In genomic region chr7:4652726-4653125, GRCm38 (mm10) we compare ENCODE assay signal across 28 mouse cellular contexts. TPM values are rescaled to one million over a fixed set of nuclear protein-coding genes. Genes with fewer than 3 reads are reported as not detected.
A peak's percentile ranks its signal among the peaks of the same experiment; 100 is the strongest.
DNase-seq lines count a peak whose midpoint lies in the region; ATAC-seq and TF ChIP-seq lines count a peak whose summit lies in the region.
"Had no signal": no experiment of that assay in that cellular context is flagged by ENCODE, and none has a peak within 500 bp of the region (broad histone marks: within the 10 kb centered on the region; RNA-seq: fewer than 3 reads in every experiment).

No protein-coding gene starts in this region.

- no peaks in the 10 kb centered on the region for H3K27me3 ChIP-seq in heart, embryonic 11.5 days (ENCODE audit: control insufficient read depth, insufficient read depth, low read length)
- H3K27me3 ChIP-seq in spleen, adult 2 months (ENCODE audit: control insufficient read depth, insufficient read depth, low read length), result no peaks in the 10 kb centered on the region
- H3K27me3 ChIP-seq in MEL (ENCODE audit: control insufficient read depth in 1 of 2, insufficient read depth in 2 of 2, low read length in 2 of 2), result no peaks in the 10 kb centered on the region
- no peaks in the 10 kb centered on the region for H3K27me3 ChIP-seq in liver, postnatal 0 days (ENCODE audit: insufficient read depth, low read length)
- H3K27me3 ChIP-seq: midbrain, embryonic 15.5 days; Patski had no signal

- DNase-seq in heart, adult 9 months (ENCODE audit: low spot score in 2 of 2), result no peak
- DNase-seq in spleen, adult 2 months (ENCODE audit: low read depth in 1 of 2, low spot score in 2 of 2), result no peak
- DNase-seq in spleen, adult 12 weeks (ENCODE audit: low spot score), result no peak
- DNase-seq in MEL (ENCODE audit: low read depth, low spot score), result no peak
- DNase-seq in liver, postnatal 0 days, result no peak
- DNase-seq in retina, embryonic 14.5 days (ENCODE audit: low spot score), result no peak
- no peak for DNase-seq in lung, postnatal 4 days
- DNase-seq: adrenal gland, postnatal 10 days; cerebellum, adult 2 months; cerebellum, postnatal 36 days; gastrocnemius, postnatal 10 days; heart, postnatal 4 days; kidney, postnatal 4 days; layer of hippocampus, adult 9-11 months; left cerebral cortex, postnatal 4 days had no signal

- H3K4me1 ChIP-seq in heart, embryonic 11.5 days (ENCODE audit: control insufficient read depth, insufficient read depth, low read length), result peaks cover 34% of the 10 kb centered on the region
- H3K4me1 ChIP-seq in spleen, adult 2 months (ENCODE audit: control insufficient read depth, insufficient read depth, insufficient read length), result peaks cover 49% of the 10 kb centered on the region
- H3K4me1 ChIP-seq in MEL (ENCODE audit: control insufficient read depth in 1 of 2, insufficient read depth in 2 of 2, low read length in 2 of 2), result peaks cover 36 to 48% of the 10 kb centered on the region in 2 experiments
- H3K4me1 ChIP-seq in liver, postnatal 0 days (ENCODE audit: insufficient read depth), result peaks cover 74% of the 10 kb centered on the region

- H3K79me2 ChIP-seq in MEL (ENCODE audit: control insufficient read depth, insufficient read depth, low read length, poor library complexity), result peaks cover 73% of the 10 kb centered on the region

- no peaks in the 10 kb centered on the region; the same call in 1 of the 2 replicates for H3K36me3 ChIP-seq in heart, embryonic 11.5 days (ENCODE audit: control insufficient read depth, insufficient read depth, low read length)
- no peaks in the 10 kb centered on the region for H3K36me3 ChIP-seq in spleen, adult 2 months (ENCODE audit: control insufficient read depth, insufficient read depth, low read length)
- H3K36me3 ChIP-seq in MEL (ENCODE audit: control insufficient read depth in 1 of 2, insufficient read depth in 2 of 2, low read length in 2 of 2), result peaks cover 12 to 58% of the 10 kb centered on the region in 2 experiments
- H3K36me3 ChIP-seq in liver, postnatal 0 days (replicated peaks; ENCODE audit: insufficient read depth, low read length), result peaks cover 14% of the 10 kb centered on the region
- H3K36me3 ChIP-seq: midbrain, embryonic 15.5 days had no signal

- no peak overlapping the region for H3K4me3 ChIP-seq in heart, embryonic 11.5 days (ENCODE audit: low read depth, low read length)
- no peak overlapping the region for H3K4me3 ChIP-seq in spleen, adult 2 months (ENCODE audit: extremely low read depth, insufficient read depth, insufficient read length)
- no peak overlapping the region for H3K4me3 ChIP-seq in MEL (ENCODE audit: control insufficient read depth in 1 of 2, insufficient read depth in 1 of 2, low read depth in 2 of 2, low read length in 2 of 2)
- no peak overlapping the region for H3K4me3 ChIP-seq in liver, postnatal 0 days (ENCODE audit: low read depth, low read length)
- H3K4me3 ChIP-seq: forebrain, embryonic 10.5 days; left cerebral cortex, adult 2 months; midbrain, embryonic 15.5 days had no signal

- H3K27ac ChIP-seq in heart, embryonic 11.5 days (ENCODE audit: low read depth, low read length), result no peak overlapping the region
- peak overlapping the region; percentile 96 for H3K27ac ChIP-seq in spleen, adult 2 months (ENCODE audit: insufficient read depth, low read length)
- H3K27ac ChIP-seq in MEL (ENCODE audit: control insufficient read depth, low read depth, low read length), result peak overlapping the region; percentile 96; the same call in 1 of the 2 replicates
- H3K27ac ChIP-seq in liver, postnatal 0 days (ENCODE audit: low read depth), result peak overlapping the region; percentile 92; the same call in 1 of the 2 replicates
- H3K27ac ChIP-seq: forebrain, embryonic 10.5 days; midbrain, embryonic 15.5 days had no signal

- no peak for ATAC-seq in heart, embryonic 11.5 days (replicated peaks; ENCODE audit: insufficient number of reproducible peaks, low FRiP score, low TSS enrichment)
- ATAC-seq in liver, postnatal 0 days, result no peak
- ATAC-seq: hindbrain, embryonic 16.5 days; intestine, embryonic 16.5 days; lung, postnatal 0 days; midbrain, embryonic 15.5 days; Patski had no signal

- no peaks in the 10 kb centered on the region for H3K9me3 ChIP-seq in heart, embryonic 11.5 days (replicated peaks; ENCODE audit: control insufficient read depth, low read length)
- H3K9me3 ChIP-seq in MEL (replicated peaks; ENCODE audit: insufficient read depth, low read length), result no peaks in the 10 kb centered on the region
- H3K9me3 ChIP-seq in liver, postnatal 0 days (ENCODE audit: low read length), result no peaks in the 10 kb centered on the region
- H3K9me3 ChIP-seq: forebrain, embryonic 10.5 days; midbrain, embryonic 15.5 days had no signal

- no peak for TF ChIP-seq CTCF in spleen, adult 2 months (IDR thresholded peaks at IDR 0.05; ENCODE audit: extremely low read depth, insufficient read depth, insufficient read length, insufficient replicate concordance)
- no peak for TF ChIP-seq CTCF in MEL (IDR thresholded peaks at IDR 0.05 in 2 of 3, conservative IDR thresholded peaks at IDR 0.05 in 1 of 3; ENCODE audit: control insufficient read depth in 1 of 3, insufficient read depth in 1 of 3, low read depth in 2 of 3, low read length in 3 of 3, poor library complexity in 1 of 3, severe bottlenecking in 1 of 3)
- no peak for TF ChIP-seq CTCF in liver, postnatal 0 days (IDR thresholded peaks at IDR 0.05; ENCODE audit: low read depth)

- H3K9ac ChIP-seq in heart, embryonic 11.5 days (ENCODE audit: low read depth, low read length), result peak overlapping the region; percentile 24; the same call in 1 of the 2 replicates
- peak overlapping the region; percentile 70; the same call in 1 of the 2 replicates for H3K9ac ChIP-seq in MEL (ENCODE audit: control insufficient read depth, low read depth, low read length, poor library complexity, severe bottlenecking)
- 0 out of 2 replicates have a peak overlapping the region, but pooled peaks have one; percentile 7 for H3K9ac ChIP-seq in liver, postnatal 0 days (replicated peaks)
- H3K9ac ChIP-seq: midbrain, embryonic 15.5 days had no signal

- TF ChIP-seq POLR2A in spleen, adult 2 months (IDR thresholded peaks at IDR 0.05; ENCODE audit: low read depth, low read length), result no peak
- TF ChIP-seq POLR2A in MEL (IDR thresholded peaks at IDR 0.05; ENCODE audit: control insufficient read depth in 1 of 2, insufficient read depth in 1 of 2, low read depth in 1 of 2, low read length in 2 of 2, poor library complexity in 1 of 2), result no peak

- TF ChIP-seq RAD21 in MEL (IDR thresholded peaks at IDR 0.05; ENCODE audit: low read depth, low read length), result no peak

- WGBS in heart, embryonic 11.5 days (ENCODE audit: insufficient replicate concordance), result 72% methylated on average over 5 of the region's 5 CpGs
- 33% methylated on average over 5 of the region's 5 CpGs for WGBS in spleen, adult 2 months
- WGBS in liver, postnatal 0 days (ENCODE audit: insufficient replicate concordance), result 64% methylated on average over 5 of the region's 5 CpGs

- H3K4me2 ChIP-seq in heart, embryonic 11.5 days, result no peak overlapping the region
- H3K4me2 ChIP-seq in liver, postnatal 0 days (ENCODE audit: low read depth, low read length), result peak overlapping the region; percentile 88
- H3K4me2 ChIP-seq: midbrain, embryonic 15.5 days had no signal

- TF ChIP-seq EP300 in MEL (IDR thresholded peaks at IDR 0.05; ENCODE audit: low read depth in 1 of 2, low read length in 2 of 2), result no peak
- TF ChIP-seq EP300 in liver, postnatal 0 days (IDR thresholded peaks at IDR 0.05; ENCODE audit: low read depth), result no peak

TF ChIP-seq in MEL, 35 proteins besides CTCF, POLR2A, EP300 and RAD21 (continues in another document):
- TF ChIP-seq ZKSCAN1 (IDR thresholded peaks at IDR 0.05; ENCODE audit: low read depth, low read length), result no peak
- TF ChIP-seq JUND (IDR thresholded peaks at IDR 0.05; ENCODE audit: low read depth, low read length), result no peak
- no peak for TF ChIP-seq NELFE (IDR thresholded peaks at IDR 0.05; ENCODE audit: low read depth, low read length)

RNA-seq across cellular contexts. Expression of gene Ppp6r1, which starts 6.1 kb away (rescaled TPM):
- 3.2 and 7.0 TPM in 2 replicates for polyA plus RNA-seq in heart, embryonic 11.5 days (2014; fragmentation: Nextera tagmentation; extraction: Ambion mirVana)
- polyA plus RNA-seq in spleen, adult 2 months (2012; rRNA removed), result 136 and 159 TPM in 2 replicates
- total RNA-seq in MEL (2012; rRNA removed), result 89.5 and 93.1 TPM in 2 replicates
- polyA plus RNA-seq in MEL (2012; ENCODE audit: insufficient read depth in 1 of 2, insufficient read length in 2 of 2, low read depth in 1 of 2, low replicate concordance in 2 of 2, missing spikeins in 1 of 2), result 100 to 1,000 TPM in 1 of 2 experiments, not detected in 1; 167 TPM
- polyA plus RNA-seq in liver, postnatal 0 days (2015; fragmentation: Nextera tagmentation; extraction: Ambion mirVana), result 3.8 and 4.5 TPM in 2 replicates

RNA-seq across cellular contexts. Expression of gene Tmem86b, which starts 21.5 kb away (rescaled TPM):
- polyA plus RNA-seq in heart, embryonic 11.5 days (2014; fragmentation: Nextera tagmentation; extraction: Ambion mirVana), result 3.8 and 4.6 TPM in 2 replicates
- 31.9 and 32.7 TPM in 2 replicates for polyA plus RNA-seq in spleen, adult 2 months (2012; rRNA removed)
- total RNA-seq in MEL (2012; rRNA removed), result 9.4 and 10.2 TPM in 2 replicates
- polyA plus RNA-seq in MEL (2012; ENCODE audit: insufficient read depth in 1 of 2, insufficient read length in 2 of 2, low read depth in 1 of 2, low replicate concordance in 2 of 2, missing spikeins in 1 of 2), result 10 to 100 TPM in 1 of 2 experiments, not detected in 1; 31.6 TPM
- polyA plus RNA-seq in liver, postnatal 0 days (2015; fragmentation: Nextera tagmentation; extraction: Ambion mirVana), result 31.8 and 35.4 TPM in 2 replicates

RNA-seq across cellular contexts. Expression of gene Hspbp1, which starts 32.1 kb away (rescaled TPM):
- polyA plus RNA-seq in heart, embryonic 11.5 days (2014; fragmentation: Nextera tagmentation; extraction: Ambion mirVana), result 81.5 and 83.7 TPM in 2 replicates
- 32.2 and 37.3 TPM in 2 replicates for polyA plus RNA-seq in spleen, adult 2 months (2012; rRNA removed)
- 101 and 111 TPM in 2 replicates for total RNA-seq in MEL (2012; rRNA removed)
- polyA plus RNA-seq in MEL (2012; ENCODE audit: insufficient read depth in 1 of 2, insufficient read length in 2 of 2, low read depth in 1 of 2, low replicate concordance in 2 of 2, missing spikeins in 1 of 2), result 100 to 1,000 TPM in 1 of 2 experiments, not detected in 1; 101 TPM
- 27.6 and 33.1 TPM in 2 replicates for polyA plus RNA-seq in liver, postnatal 0 days (2015; fragmentation: Nextera tagmentation; extraction: Ambion mirVana)

RNA-seq across cellular contexts. Expression of gene Brsk1, which starts 37.7 kb away (rescaled TPM):
- polyA plus RNA-seq in heart, embryonic 11.5 days (2014; fragmentation: Nextera tagmentation; extraction: Ambion mirVana), result 1.7 TPM in 2 replicates
- 0.84 and 1.3 TPM in 2 replicates for polyA plus RNA-seq in spleen, adult 2 months (2012; rRNA removed)
- total RNA-seq in MEL (2012; rRNA removed), result not detected in 2 replicates
- under 1 TPM in 1 of 2 experiments, not detected in 1; 0.06 TPM for polyA plus RNA-seq in MEL (2012; ENCODE audit: insufficient read depth in 1 of 2, insufficient read length in 2 of 2, low read depth in 1 of 2, low replicate concordance in 2 of 2, missing spikeins in 1 of 2)
- not detected in 2 replicates for polyA plus RNA-seq in liver, postnatal 0 days (2015; fragmentation: Nextera tagmentation; extraction: Ambion mirVana)
- total RNA-seq: megakaryocyte-erythroid progenitor cell, adult 5-6 weeks had no signal

RNA-seq across cellular contexts. Expression of gene Ptprh, which starts 48.9 kb away (rescaled TPM):
- polyA plus RNA-seq in heart, embryonic 11.5 days (2014; fragmentation: Nextera tagmentation; extraction: Ambion mirVana), result not detected in 2 replicates
- 0.07 and 0.11 TPM in 2 replicates for polyA plus RNA-seq in spleen, adult 2 months (2012; rRNA removed)
- total RNA-seq in MEL (2012; rRNA removed), result not detected in 2 replicates
- not detected for polyA plus RNA-seq in MEL (2012; ENCODE audit: insufficient read depth in 1 of 2, insufficient read length in 2 of 2, low read depth in 1 of 2, low replicate concordance in 2 of 2, missing spikeins in 1 of 2)
- polyA plus RNA-seq in liver, postnatal 0 days (2015; fragmentation: Nextera tagmentation; extraction: Ambion mirVana), result not detected in 2 replicates
- total RNA-seq: adrenal gland, postnatal 10 days; gastrocnemius, postnatal 10 days; heart, adult 8-10 months; heart, postnatal 4 days; megakaryocyte-erythroid progenitor cell, adult 5-6 weeks had no signal
- polyA plus RNA-seq: C2C12; liver, adult 2 months; lung, postnatal 0 days; Patski; stomach, embryonic 14.5 days had no signal

Comparison
In these comparisons a context has a peak if more than half of its experiments do, and no peak if none do; other contexts are left out.
1. H3K9ac ChIP-seq: peak in every context shown above with its lines; median percentile 70 in MEL; 24 in heart, embryonic 11.5 days; 7 in liver, postnatal 0 days.